Mouse (Mus musculus): ENCODE data around the gene Etv5. TPM values are rescaled to one million over a fixed set of nuclear protein-coding genes. Genes with fewer than 3 reads are reported as not detected.

Etv5 gene
- 76.1 and 76.2 TPM in 2 replicates for polyA plus RNA-seq (2012; rRNA removed)

GRCm38 (mm10) chr16:22439499-22440177 lies at the start of gene Etv5:
Gene Etv5, minus strand, starts transcription at chr16:22439719.
- Histone ChIP-seq H3K4me1 (ENCODE audit: control insufficient read depth, insufficient read depth, low read length) (peaks cover 6% of the 10 kb centered on the region), H3K27ac (ENCODE audit: insufficient read depth, low read length) (peak within 1 kb of the TSS; percentile 65), H3K4me3 (ENCODE audit: insufficient read depth, low read length) (peak within 1 kb of the TSS; percentile 98)
- TF ChIP-seq POLR2A (IDR thresholded peaks at IDR 0.05; ENCODE audit: extremely low read depth, insufficient read depth, low read length) (peak; percentile 75), CTCF (IDR thresholded peaks at IDR 0.05; ENCODE audit: extremely low read depth, insufficient read depth, low read length) (no peak)

DNA sequence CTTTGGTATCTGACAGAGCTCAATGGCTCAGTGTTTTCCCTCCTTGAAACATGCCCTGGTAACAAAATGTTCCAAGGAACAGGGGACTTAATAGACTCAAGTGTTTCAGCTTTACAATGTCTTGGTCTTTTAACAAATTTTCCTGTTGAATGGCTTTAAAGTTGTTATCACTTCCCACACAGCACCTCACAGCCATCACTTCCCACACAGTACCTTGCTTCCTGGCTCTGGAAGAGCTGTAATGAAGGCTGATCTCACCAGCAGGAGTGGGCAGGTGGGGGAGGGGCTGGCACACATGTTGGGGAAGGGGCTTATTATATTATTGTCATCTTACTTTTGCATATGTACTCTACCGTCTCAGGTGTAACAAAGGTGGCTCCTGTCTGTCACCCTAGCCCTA lies 44.4 kb upstream of the Etv5 start:
- Histone ChIP-seq H3K4me3 (ENCODE audit: insufficient read depth, low read length) (no peak overlapping the region), H3K27ac (ENCODE audit: insufficient read depth, low read length) (no peak overlapping the region), H3K4me1 (ENCODE audit: control insufficient read depth, insufficient read depth, low read length) (peaks cover 9% of the 10 kb centered on the region)
- TF ChIP-seq CTCF (IDR thresholded peaks at IDR 0.05; ENCODE audit: extremely low read depth, insufficient read depth, low read length), result no peak
- TF ChIP-seq POLR2A (IDR thresholded peaks at IDR 0.05; ENCODE audit: extremely low read depth, insufficient read depth, low read length), result no peak

DNA sequence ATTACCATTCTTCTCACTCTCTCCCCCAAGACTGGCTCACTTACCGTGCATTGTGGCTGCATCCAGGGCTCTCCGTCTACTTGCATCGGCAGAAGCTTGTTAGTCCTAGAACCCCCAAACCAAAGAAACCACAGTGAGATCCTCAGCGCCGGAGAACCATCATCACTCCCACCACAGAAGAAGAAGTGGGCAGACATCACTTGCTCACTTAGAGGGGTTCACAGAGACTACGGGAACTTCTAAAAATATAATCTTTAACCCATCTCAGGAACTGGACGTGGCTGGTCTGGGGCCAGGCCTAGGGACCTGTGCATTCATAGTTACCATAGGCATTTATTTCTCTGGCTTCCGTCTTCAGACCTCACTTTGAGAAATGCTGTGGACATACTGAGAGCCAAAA lies 39.8 kb upstream of the Etv5 start:
- no peak for TF ChIP-seq CTCF (IDR thresholded peaks at IDR 0.05; ENCODE audit: extremely low read depth, insufficient read depth, low read length)
- no peak overlapping the region for H3K27ac ChIP-seq (ENCODE audit: insufficient read depth, low read length)

DNA sequence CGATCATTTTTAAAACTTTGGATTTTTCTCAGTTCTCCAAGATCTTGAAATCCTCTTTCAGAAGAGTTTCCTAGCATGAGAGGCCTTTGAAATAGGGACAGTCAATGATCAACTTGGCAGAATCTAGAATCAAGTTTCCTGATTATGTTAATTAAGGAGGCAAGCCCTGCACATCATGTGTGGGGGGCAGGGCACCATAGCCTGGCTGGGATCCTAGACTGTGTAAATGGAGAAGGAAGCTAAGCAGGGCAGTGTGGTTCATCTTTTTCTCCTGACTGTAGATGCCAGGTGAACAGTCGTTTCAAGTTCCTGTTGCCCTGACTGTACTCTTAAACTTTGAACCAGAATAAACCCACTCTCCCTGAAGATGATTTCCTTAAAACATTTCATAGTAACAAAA lies 32.2 kb upstream of the Etv5 start:
- Histone ChIP-seq H3K4me3 (ENCODE audit: insufficient read depth, low read length) (no peak overlapping the region), H3K4me1 (ENCODE audit: control insufficient read depth, insufficient read depth, low read length) (no peaks in the 10 kb centered on the region), H3K27ac (ENCODE audit: insufficient read depth, low read length) (no peak overlapping the region)
- TF ChIP-seq CTCF (IDR thresholded peaks at IDR 0.05; ENCODE audit: extremely low read depth, insufficient read depth, low read length), result no peak
- TF ChIP-seq POLR2A (IDR thresholded peaks at IDR 0.05; ENCODE audit: extremely low read depth, insufficient read depth, low read length), result no peak

More for the DNA sequence above, 39.8 kb upstream of the Etv5 start:
- Histone ChIP-seq H3K4me1 (ENCODE audit: control insufficient read depth, insufficient read depth, low read length) (peaks cover 7% of the 10 kb centered on the region), H3K4me3 (ENCODE audit: insufficient read depth, low read length) (no peak overlapping the region)

DNA sequence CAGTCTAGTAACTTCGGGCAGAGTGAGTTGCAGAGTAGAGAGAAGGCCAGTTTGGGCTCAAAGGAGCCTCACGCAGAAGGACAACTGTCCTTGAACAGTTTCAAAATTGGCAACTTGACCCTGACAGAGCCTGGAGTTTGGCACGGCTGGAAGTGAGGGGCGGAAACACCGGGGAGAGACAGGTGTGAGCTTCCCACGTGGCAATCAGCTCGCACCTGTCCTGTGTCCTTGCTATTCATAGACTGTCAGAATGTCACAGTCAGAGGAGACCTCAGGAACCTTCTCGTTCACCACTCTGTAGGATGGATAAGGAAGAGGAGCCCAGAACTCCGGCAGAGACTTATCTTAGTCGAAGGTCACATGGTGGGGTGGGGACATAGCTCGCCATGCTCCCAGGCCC lies 29.9 kb upstream of the Etv5 start:
- H3K27ac ChIP-seq (ENCODE audit: insufficient read depth, low read length), result no peak overlapping the region
- TF ChIP-seq POLR2A (IDR thresholded peaks at IDR 0.05; ENCODE audit: extremely low read depth, insufficient read depth, low read length) (no peak), CTCF (IDR thresholded peaks at IDR 0.05; ENCODE audit: extremely low read depth, insufficient read depth, low read length) (no peak)
- no peaks in the 10 kb centered on the region; the same call in 1 of the 2 replicates for H3K4me1 ChIP-seq (ENCODE audit: control insufficient read depth, insufficient read depth, low read length)
- H3K4me3 ChIP-seq (ENCODE audit: insufficient read depth, low read length), result no peak overlapping the region

- Histone ChIP-seq H3K4me3 (ENCODE audit: insufficient read depth, low read length) (no peak overlapping the region), H3K4me1 (ENCODE audit: control insufficient read depth, insufficient read depth, low read length) (peaks cover 2% of the 10 kb centered on the region; the same call in 1 of the 2 replicates), H3K27ac (ENCODE audit: insufficient read depth, low read length) (no peak overlapping the region)
- TF ChIP-seq CTCF (IDR thresholded peaks at IDR 0.05; ENCODE audit: extremely low read depth, insufficient read depth, low read length) (no peak), POLR2A (IDR thresholded peaks at IDR 0.05; ENCODE audit: extremely low read depth, insufficient read depth, low read length) (no peak)
Measured at GRCm38 (mm10) chr16:22467111-22467510, 27.6 kb upstream of the Etv5 start.

DNA sequence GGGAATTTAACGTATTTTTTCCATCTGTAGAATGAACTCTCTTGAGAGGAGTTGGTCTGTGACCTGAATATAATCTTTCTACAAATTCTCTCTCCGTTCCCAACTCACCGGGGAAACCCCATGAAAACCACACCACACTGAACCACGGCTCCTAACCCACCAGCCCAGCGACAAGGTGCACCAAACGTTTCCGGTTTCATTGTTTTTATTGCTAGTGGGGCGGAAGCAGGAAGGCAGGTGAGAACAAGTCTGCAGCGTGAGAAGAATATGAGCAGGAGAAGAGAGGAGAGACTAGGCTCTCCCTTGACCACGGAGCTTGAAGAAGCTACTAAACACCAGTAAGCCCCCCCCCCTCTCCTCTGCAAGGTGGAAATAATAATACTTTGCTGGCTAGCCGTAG lies 26.9 kb upstream of the Etv5 start:
- H3K4me1 ChIP-seq (ENCODE audit: control insufficient read depth, insufficient read depth, low read length), result peaks cover 4% of the 10 kb centered on the region; the same call in 1 of the 2 replicates
- no peak overlapping the region for H3K4me3 ChIP-seq (ENCODE audit: insufficient read depth, low read length)
- H3K27ac ChIP-seq (ENCODE audit: insufficient read depth, low read length), result no peak overlapping the region
- TF ChIP-seq CTCF (IDR thresholded peaks at IDR 0.05; ENCODE audit: extremely low read depth, insufficient read depth, low read length) (no peak), POLR2A (IDR thresholded peaks at IDR 0.05; ENCODE audit: extremely low read depth, insufficient read depth, low read length) (no peak)

- H3K27ac ChIP-seq (ENCODE audit: insufficient read depth, low read length), result no peak overlapping the region
- H3K4me3 ChIP-seq (ENCODE audit: insufficient read depth, low read length), result no peak overlapping the region
- TF ChIP-seq POLR2A (IDR thresholded peaks at IDR 0.05; ENCODE audit: extremely low read depth, insufficient read depth, low read length) (no peak), CTCF (IDR thresholded peaks at IDR 0.05; ENCODE audit: extremely low read depth, insufficient read depth, low read length) (no peak)
- peaks cover 4% of the 10 kb centered on the region; the same call in 1 of the 2 replicates for H3K4me1 ChIP-seq (ENCODE audit: control insufficient read depth, insufficient read depth, low read length)
Measured at GRCm38 (mm10) chr16:22462220-22462619, 22.7 kb upstream of the Etv5 start.

GRCm38 (mm10) chr16:22461728-22462127 lies 22.2 kb upstream of the Etv5 start:
- TF ChIP-seq CTCF (IDR thresholded peaks at IDR 0.05; ENCODE audit: extremely low read depth, insufficient read depth, low read length), result no peak
- no peak for TF ChIP-seq POLR2A (IDR thresholded peaks at IDR 0.05; ENCODE audit: extremely low read depth, insufficient read depth, low read length)
- Histone ChIP-seq H3K27ac (ENCODE audit: insufficient read depth, low read length) (no peak overlapping the region), H3K4me1 (ENCODE audit: control insufficient read depth, insufficient read depth, low read length) (peaks cover 4% of the 10 kb centered on the region; the same call in 1 of the 2 replicates), H3K4me3 (ENCODE audit: insufficient read depth, low read length) (no peak overlapping the region)

GRCm38 (mm10) chr16:22460960-22461359 lies 21.4 kb upstream of the Etv5 start:
- no peak for TF ChIP-seq POLR2A (IDR thresholded peaks at IDR 0.05; ENCODE audit: extremely low read depth, insufficient read depth, low read length)
- TF ChIP-seq CTCF (IDR thresholded peaks at IDR 0.05; ENCODE audit: extremely low read depth, insufficient read depth, low read length), result no peak
- Histone ChIP-seq H3K4me3 (ENCODE audit: insufficient read depth, low read length) (no peak overlapping the region), H3K27ac (ENCODE audit: insufficient read depth, low read length) (no peak overlapping the region), H3K4me1 (ENCODE audit: control insufficient read depth, insufficient read depth, low read length) (peaks cover 4% of the 10 kb centered on the region; the same call in 1 of the 2 replicates)
